ENCODE assay signal across 18 mouse cellular contexts in genomic region chr17:80099823-80100222, GRCm38 (mm10).
"Had no signal": no experiment of that assay in that cellular context is flagged by ENCODE, and none has a peak within 500 bp of the region (broad histone marks: within the 10 kb centered on the region; RNA-seq: fewer than 3 reads in every experiment).

No protein-coding gene starts in this region.

- H3K4me3 ChIP-seq: limb, embryonic 10.5 days; limb, embryonic 13.5 days; liver, embryonic 12.5 days; liver, embryonic 15.5 days had no signal

- DNase-seq: kidney, adult 18-20 months; kidney, postnatal 25 days; liver; lung, adult 18-20 months; lung, postnatal 4 days; midbrain, embryonic 14.5 days; right cerebral cortex, adult 18-20 months; right cerebral cortex, postnatal 14 days; right cerebral cortex, postnatal 4 days; thymus, adult 2 months; thymus, postnatal 25 days had no signal

- H3K27ac ChIP-seq: kidney, postnatal 0 days; limb, embryonic 10.5 days; limb, embryonic 13.5 days; liver, embryonic 12.5 days; liver, embryonic 15.5 days; stomach, postnatal 0 days had no signal

- ATAC-seq: intestine, embryonic 16.5 days; liver, embryonic 12.5 days had no signal
